In the genomic region with DNA sequence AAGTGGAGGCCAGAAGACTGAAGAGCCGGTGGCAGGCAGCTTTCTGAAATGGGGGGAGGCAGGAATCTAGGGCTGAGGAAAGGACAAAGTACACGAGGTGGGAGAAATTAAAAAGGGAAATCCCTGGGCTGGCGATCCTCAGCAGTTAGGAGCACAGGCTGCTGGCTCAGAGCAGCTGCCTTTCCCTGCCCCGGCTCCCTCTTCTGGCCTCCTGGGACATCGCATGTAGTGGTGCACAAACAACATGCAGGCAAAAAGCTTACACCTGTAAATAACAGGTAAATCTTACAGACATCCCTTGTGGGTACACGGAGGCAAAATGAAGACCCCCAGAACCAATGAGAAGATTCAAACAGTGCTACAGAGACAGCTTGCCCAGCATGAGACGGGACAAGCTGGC, we compare ENCODE assay signal across 12 mouse cellular contexts. TPM values are rescaled to one million over a fixed set of nuclear protein-coding genes. Genes with fewer than 3 reads are reported as not detected.
DNase-seq lines count a peak whose midpoint lies in the region; ATAC-seq and TF ChIP-seq lines count a peak whose summit lies in the region.
"Had no signal": no experiment of that assay in that cellular context is flagged by ENCODE, and none has a peak within 500 bp of the region (broad histone marks: within the 10 kb centered on the region; RNA-seq: fewer than 3 reads in every experiment).

No protein-coding gene starts in this region.

- H3K27me3 ChIP-seq in hindbrain, embryonic 11.5 days (ENCODE audit: control insufficient read depth, insufficient read depth, low read length) = no peaks in the 10 kb centered on the region
- H3K27me3 ChIP-seq in hindbrain, embryonic 12.5 days = no peaks in the 10 kb centered on the region
- no peaks in the 10 kb centered on the region for H3K27me3 ChIP-seq in midbrain, embryonic 10.5 days (ENCODE audit: low read depth, poor library complexity, severe bottlenecking)
- H3K27me3 ChIP-seq in midbrain, embryonic 11.5 days (ENCODE audit: control insufficient read depth, insufficient read depth, low read length) = no peaks in the 10 kb centered on the region
- no peaks in the 10 kb centered on the region for H3K27me3 ChIP-seq in MEL (ENCODE audit: control insufficient read depth in 1 of 2, insufficient read depth in 2 of 2, low read length in 2 of 2)
- H3K27me3 ChIP-seq: heart, embryonic 13.5 days had no signal

- no peaks in the 10 kb centered on the region for H3K4me1 ChIP-seq in hindbrain, embryonic 11.5 days (replicated peaks; ENCODE audit: control insufficient read depth, insufficient read depth, low read length)
- H3K4me1 ChIP-seq in hindbrain, embryonic 12.5 days = no peaks in the 10 kb centered on the region
- no peaks in the 10 kb centered on the region for H3K4me1 ChIP-seq in midbrain, embryonic 10.5 days
- H3K4me1 ChIP-seq in midbrain, embryonic 11.5 days (ENCODE audit: control insufficient read depth, insufficient read depth, low read length) = no peaks in the 10 kb centered on the region
- no peaks in the 10 kb centered on the region for H3K4me1 ChIP-seq in MEL (ENCODE audit: control insufficient read depth in 1 of 2, insufficient read depth in 2 of 2, low read length in 2 of 2)

- peak; percentile 21 for DNase-seq in hindbrain, embryonic 11.5 days (ENCODE audit: low spot score)
- DNase-seq in midbrain, embryonic 10.5 days (ENCODE audit: low spot score) = no peak
- DNase-seq in midbrain, embryonic 11.5 days (ENCODE audit: low spot score, missing footprints) = no peak
- peak; percentile 30 for DNase-seq in MEL (ENCODE audit: low read depth, low spot score)
- peak; percentile 30 for DNase-seq in induced T-regulatory cell, adult 2 months (ENCODE audit: low read depth)
- no peak for DNase-seq in frontal cortex, postnatal 36 days (ENCODE audit: low spot score in 2 of 2)
- no peak for DNase-seq in left cerebral cortex, postnatal 10 days (ENCODE audit: extremely low spot score in 1 of 2, low spot score in 2 of 2)
- DNase-seq: layer of hippocampus, postnatal 36 days had no signal

- peak; percentile 37 to 67 (median 56) for TF ChIP-seq CTCF in MEL (IDR thresholded peaks at IDR 0.05 in 2 of 3, conservative IDR thresholded peaks at IDR 0.05 in 1 of 3; ENCODE audit: control insufficient read depth in 1 of 3, insufficient read depth in 1 of 3, low read depth in 2 of 3, low read length in 3 of 3, poor library complexity in 1 of 3, severe bottlenecking in 1 of 3)

- no peak for TF ChIP-seq POLR2A in MEL (IDR thresholded peaks at IDR 0.05; ENCODE audit: control insufficient read depth in 1 of 2, insufficient read depth in 1 of 2, low read depth in 1 of 2, low read length in 2 of 2, poor library complexity in 1 of 2)

- H3K9ac ChIP-seq in hindbrain, embryonic 11.5 days (ENCODE audit: low read depth, low read length) = no peak overlapping the region
- no peak overlapping the region for H3K9ac ChIP-seq in hindbrain, embryonic 12.5 days
- no peak overlapping the region for H3K9ac ChIP-seq in midbrain, embryonic 11.5 days (ENCODE audit: low read length)
- no peak overlapping the region for H3K9ac ChIP-seq in MEL (ENCODE audit: control insufficient read depth, low read depth, low read length, poor library complexity, severe bottlenecking)
- H3K9ac ChIP-seq: heart, embryonic 13.5 days had no signal

- ATAC-seq in hindbrain, embryonic 11.5 days (ENCODE audit: low FRiP score) = no peak
- no peak for ATAC-seq in hindbrain, embryonic 12.5 days (ENCODE audit: low FRiP score)
- ATAC-seq in midbrain, embryonic 11.5 days (ENCODE audit: low FRiP score) = no peak

- no peak overlapping the region for H3K27ac ChIP-seq in hindbrain, embryonic 11.5 days (ENCODE audit: low read depth, low read length)
- H3K27ac ChIP-seq in hindbrain, embryonic 12.5 days = no peak overlapping the region
- H3K27ac ChIP-seq in midbrain, embryonic 10.5 days (replicated peaks) = 0 out of 2 replicates have a peak overlapping the region, but pooled peaks have one; percentile 13
- H3K27ac ChIP-seq in midbrain, embryonic 11.5 days (ENCODE audit: low read depth, low read length) = no peak overlapping the region
- H3K27ac ChIP-seq in MEL (ENCODE audit: control insufficient read depth, low read depth, low read length) = no peak overlapping the region
- H3K27ac ChIP-seq: heart, embryonic 13.5 days had no signal

- intact Hi-C loops in left cerebral cortex, postnatal 10 days (cut with DNase I) = no loop called here

- no peak overlapping the region for H3K4me3 ChIP-seq in hindbrain, embryonic 11.5 days (ENCODE audit: low read depth, low read length)
- H3K4me3 ChIP-seq in hindbrain, embryonic 12.5 days = no peak overlapping the region
- H3K4me3 ChIP-seq in midbrain, embryonic 10.5 days = no peak overlapping the region
- H3K4me3 ChIP-seq in midbrain, embryonic 11.5 days (ENCODE audit: low read depth, low read length) = no peak overlapping the region
- H3K4me3 ChIP-seq in MEL (ENCODE audit: control insufficient read depth in 1 of 2, insufficient read depth in 1 of 2, low read depth in 2 of 2, low read length in 2 of 2) = no peak overlapping the region
- H3K4me3 ChIP-seq: heart, embryonic 13.5 days had no signal

- no peaks in the 10 kb centered on the region for H3K9me3 ChIP-seq in hindbrain, embryonic 11.5 days (ENCODE audit: control insufficient read depth, low read length)
- H3K9me3 ChIP-seq in hindbrain, embryonic 12.5 days (replicated peaks) = no peaks in the 10 kb centered on the region
- H3K9me3 ChIP-seq in midbrain, embryonic 10.5 days (replicated peaks) = no peaks in the 10 kb centered on the region; the same call in 1 of the 2 replicates
- no peaks in the 10 kb centered on the region for H3K9me3 ChIP-seq in midbrain, embryonic 11.5 days (ENCODE audit: control insufficient read depth, low read length)
- no peaks in the 10 kb centered on the region for H3K9me3 ChIP-seq in MEL (replicated peaks; ENCODE audit: insufficient read depth, low read length)
- H3K9me3 ChIP-seq: heart, embryonic 13.5 days had no signal

- no peaks in the 10 kb centered on the region for H3K79me2 ChIP-seq in MEL (ENCODE audit: control insufficient read depth, insufficient read depth, low read length, poor library complexity)

- WGBS in hindbrain, embryonic 11.5 days = 60% methylated on average over 7 of the region's 7 CpGs
- WGBS in hindbrain, embryonic 12.5 days = 63% methylated on average over 7 of the region's 7 CpGs
- 63% methylated on average over 7 of the region's 7 CpGs for WGBS in midbrain, embryonic 10.5 days
- WGBS in midbrain, embryonic 11.5 days = 65% methylated on average over 7 of the region's 7 CpGs

- no peak overlapping the region for H3K4me2 ChIP-seq in hindbrain, embryonic 11.5 days (replicated peaks; ENCODE audit: low read depth, low read length)
- H3K4me2 ChIP-seq in hindbrain, embryonic 12.5 days (replicated peaks) = no peak overlapping the region
- no peak overlapping the region for H3K4me2 ChIP-seq in midbrain, embryonic 11.5 days
- H3K4me2 ChIP-seq: heart, embryonic 13.5 days had no signal

- no peak for TF ChIP-seq EP300 in MEL (IDR thresholded peaks at IDR 0.05; ENCODE audit: low read depth in 1 of 2, low read length in 2 of 2)

- TF ChIP-seq RAD21 in MEL (IDR thresholded peaks at IDR 0.05; ENCODE audit: low read depth, low read length) = peak; percentile 23

- H3K36me3 ChIP-seq in hindbrain, embryonic 11.5 days (ENCODE audit: control insufficient read depth, insufficient read depth, low read length) = peaks cover 2% of the 10 kb centered on the region; the same call in 1 of the 2 replicates
- H3K36me3 ChIP-seq in hindbrain, embryonic 12.5 days = peaks cover 28% of the 10 kb centered on the region
- H3K36me3 ChIP-seq in midbrain, embryonic 10.5 days = peaks cover 34% of the 10 kb centered on the region
- H3K36me3 ChIP-seq in midbrain, embryonic 11.5 days (ENCODE audit: control insufficient read depth, insufficient read depth, low read length) = no peaks in the 10 kb centered on the region; the same call in 1 of the 2 replicates
- H3K36me3 ChIP-seq in MEL (ENCODE audit: control insufficient read depth in 1 of 2, insufficient read depth in 2 of 2, low read length in 2 of 2) = no peaks in the 10 kb centered on the region

TF ChIP-seq in MEL, 35 proteins besides CTCF, POLR2A, EP300 and RAD21 (continues in another document):
- TF ChIP-seq NELFE (IDR thresholded peaks at IDR 0.05; ENCODE audit: low read depth, low read length) (no peak), ZC3H11A (IDR thresholded peaks at IDR 0.05; ENCODE audit: low read depth, low read length) (no peak)

RNA-seq across cellular contexts. Expression of a gene that starts 14.8 kb away (rescaled TPM):
- 5.8 and 6.4 TPM in 2 replicates for polyA plus RNA-seq in hindbrain, embryonic 11.5 days (2014; fragmentation: Nextera tagmentation; extraction: Ambion mirVana)
- polyA plus RNA-seq in hindbrain, embryonic 12.5 days (2016; fragmentation: Nextera tagmentation; extraction: Ambion mirVana) = 8.3 and 9.5 TPM in 2 replicates
- polyA plus RNA-seq in midbrain, embryonic 10.5 days (2016; fragmentation: Nextera tagmentation; extraction: Ambion mirVana) = 6.8 and 8.7 TPM in 2 replicates
- polyA plus RNA-seq in midbrain, embryonic 11.5 days (2014; fragmentation: Nextera tagmentation; extraction: Ambion mirVana) = 5.8 and 6.9 TPM in 2 replicates
- total RNA-seq in MEL (2012; rRNA removed) = 3.2 and 3.8 TPM in 2 replicates
- 1 to 10 TPM in 1 of 2 experiments, not detected in 1; 5.6 TPM for polyA plus RNA-seq in MEL (2012; ENCODE audit: insufficient read depth in 1 of 2, insufficient read length in 2 of 2, low read depth in 1 of 2, low replicate concordance in 2 of 2, missing spikeins in 1 of 2)
- 10 to 100 TPM; 20.7 to 24.1 TPM for total RNA-seq in left cerebral cortex, postnatal 10 days (2021)

RNA-seq across cellular contexts. Expression of a gene that starts 21.9 kb away (rescaled TPM):
- 0.08 TPM in 1 of 2 replicates, not detected in the other for polyA plus RNA-seq in hindbrain, embryonic 11.5 days (2014; fragmentation: Nextera tagmentation; extraction: Ambion mirVana)
- not detected in 2 replicates for polyA plus RNA-seq in hindbrain, embryonic 12.5 days (2016; fragmentation: Nextera tagmentation; extraction: Ambion mirVana)
- polyA plus RNA-seq in midbrain, embryonic 10.5 days (2016; fragmentation: Nextera tagmentation; extraction: Ambion mirVana) = 0.14 TPM in 1 of 2 replicates, not detected in the other
- polyA plus RNA-seq in midbrain, embryonic 11.5 days (2014; fragmentation: Nextera tagmentation; extraction: Ambion mirVana) = 0.11 TPM in 1 of 2 replicates, not detected in the other
- total RNA-seq in MEL (2012; rRNA removed) = not detected in 2 replicates
- polyA plus RNA-seq in MEL (2012; ENCODE audit: insufficient read depth in 1 of 2, insufficient read length in 2 of 2, low read depth in 1 of 2, low replicate concordance in 2 of 2, missing spikeins in 1 of 2) = not detected
- total RNA-seq in left cerebral cortex, postnatal 10 days (2021) = under 1 TPM; 0.36 to 0.51 TPM
- total RNA-seq: monocyte, adult 5-6 weeks had no signal
- polyA plus RNA-seq: embryonic facial prominence, embryonic 14.5 days had no signal

RNA-seq across cellular contexts. Expression of a gene that starts 57.4 kb away (rescaled TPM):
- 1,153 and 1,300 TPM in 2 replicates for polyA plus RNA-seq in hindbrain, embryonic 11.5 days (2014; fragmentation: Nextera tagmentation; extraction: Ambion mirVana)
- polyA plus RNA-seq in hindbrain, embryonic 12.5 days (2016; fragmentation: Nextera tagmentation; extraction: Ambion mirVana) = 565 and 605 TPM in 2 replicates
- polyA plus RNA-seq in midbrain, embryonic 10.5 days (2016; fragmentation: Nextera tagmentation; extraction: Ambion mirVana) = 1,714 and 1,799 TPM in 2 replicates
- polyA plus RNA-seq in midbrain, embryonic 11.5 days (2014; fragmentation: Nextera tagmentation; extraction: Ambion mirVana) = 1,627 and 1,717 TPM in 2 replicates
- total RNA-seq in MEL (2012; rRNA removed) = 62.3 and 67.3 TPM in 2 replicates
- polyA plus RNA-seq in MEL (2012; ENCODE audit: insufficient read depth in 1 of 2, insufficient read length in 2 of 2, low read depth in 1 of 2, low replicate concordance in 2 of 2, missing spikeins in 1 of 2) = 100 to 1,000 TPM; 198 to 407 TPM
- 100 to 1,000 TPM; 104 to 130 TPM for total RNA-seq in left cerebral cortex, postnatal 10 days (2021)

Comparison
In these comparisons a context has a peak if more than half of its experiments do, and no peak if none do; other contexts are left out.
1. DNase-seq: peak in hindbrain, embryonic 11.5 days (single experiment), MEL (single experiment) and induced T-regulatory cell, adult 2 months (single experiment); none in midbrain, embryonic 10.5 days (single experiment), midbrain, embryonic 11.5 days (single experiment), frontal cortex, postnatal 36 days (0 of 2) and left cerebral cortex, postnatal 10 days (0 of 2).